Mouse (Mus musculus): Measurements from ENCODE around the gene Vmn1r197.
"Not testable (repeated sequence)": the region's sequence is repeated elsewhere in the genome, so short reads cannot be mapped to it uniquely, and the experiment has no call there.

Gene Vmn1r197

GRCm38 (mm10) chr13:22324289-22324688, at the start of gene Vmn1r197:
TSS of gene Vmn1r197 (plus strand) at chr13:22324589.
- DNase-seq: no peak

GRCm38 (mm10) chr13:22284578-22284977, 39.8 kb upstream of the Vmn1r197 start:
- no peak for DNase-seq

- no peak for DNase-seq
Measured at GRCm38 (mm10) chr13:22289620-22290019, 34.8 kb upstream of the Vmn1r197 start, which contains the start of gene Vmn1r196. TSS of gene Vmn1r196 (plus strand) at chr13:22289920.

GRCm38 (mm10) chr13:22308075-22308474, 16.3 kb upstream of the Vmn1r197 start:
- not testable (repeated sequence) for DNase-seq

- DNase-seq: no peak
Measured at GRCm38 (mm10) chr13:22315361-22315760, 9.0 kb upstream of the Vmn1r197 start.

GRCm38 (mm10) chr13:22317366-22317765, 7.0 kb upstream of the Vmn1r197 start:
- no peak for DNase-seq

GRCm38 (mm10) chr13:22320091-22320490, 4.3 kb upstream of the Vmn1r197 start:
- no peak for DNase-seq

GRCm38 (mm10) chr13:22333269-22333668, 8.9 kb downstream of the Vmn1r197 start:
- no peak for DNase-seq

GRCm38 (mm10) chr13:22335565-22335964, 11.2 kb downstream of the Vmn1r197 start:
- no peak for DNase-seq

GRCm38 (mm10) chr13:22350064-22350463, 25.7 kb downstream of the Vmn1r197 start, which contains the start of gene Vmn1r198:
TSS of gene Vmn1r198 (plus strand) at chr13:22350364.
- DNase-seq: no peak

- DNase-seq: no peak
Measured at GRCm38 (mm10) chr13:22350813-22351212, 26.4 kb downstream of the Vmn1r197 start.

GRCm38 (mm10) chr13:22379518-22379917, 55.1 kb downstream of the Vmn1r197 start, which contains the start of gene Vmn1r199:
TSS of gene Vmn1r199 (plus strand) at chr13:22379818.
- no peak for DNase-seq

- not testable (repeated sequence) for DNase-seq
Measured at GRCm38 (mm10) chr13:22381128-22381527, 56.7 kb downstream of the Vmn1r197 start.
